Mouse (Mus musculus): Measurements from ENCODE around the gene Lima1. TPM values are rescaled to one million over a fixed set of nuclear protein-coding genes. Genes with fewer than 3 reads are reported as not detected.

The Lima1 gene
- polyA plus RNA-seq, 2 experiments = 76.0 to 81.2 TPM

DNA sequence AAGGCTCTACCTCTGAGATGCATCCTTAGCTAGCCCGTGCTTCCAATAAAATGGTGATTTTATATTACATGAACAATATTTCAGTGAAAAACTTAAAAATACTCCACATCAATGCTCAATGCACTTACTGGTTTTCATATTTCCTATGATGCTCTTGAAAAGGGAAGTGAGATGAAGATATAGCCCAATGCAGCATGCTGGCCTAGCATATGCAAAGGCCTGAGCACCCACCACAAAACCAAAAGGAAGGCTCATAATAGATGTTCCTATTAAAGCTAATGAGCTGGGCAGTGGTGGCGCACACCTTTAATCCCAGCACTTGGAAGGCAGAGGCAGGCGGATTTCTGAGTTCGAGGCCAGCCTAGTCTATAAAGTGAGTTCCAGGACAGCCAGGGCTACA lies 69.6 kb downstream of the Lima1 start:
- peaks cover 26% of the 10 kb centered on the region for H3K4me1 ChIP-seq (ENCODE audit: control insufficient read depth, insufficient read depth, low read length)
- H3K27ac ChIP-seq (replicated peaks; ENCODE audit: low read depth, low read length) = no peak overlapping the region
- peaks cover 45% of the 10 kb centered on the region for H3K36me3 ChIP-seq (ENCODE audit: control insufficient read depth, insufficient read depth, low read length)
- WGBS = 93% methylated on average over 4 of the region's 4 CpGs
- H3K9me3 ChIP-seq (ENCODE audit: control insufficient read depth, low read length) = no peaks in the 10 kb centered on the region
- DNase-seq (ENCODE audit: low spot score) (no peak), ATAC-seq (ENCODE audit: low FRiP score, low read depth) (no peak)
- no peak overlapping the region for H3K4me3 ChIP-seq (replicated peaks; ENCODE audit: low read length)
- no peaks in the 10 kb centered on the region for H3K27me3 ChIP-seq (ENCODE audit: control insufficient read depth, insufficient read depth, low read length)
- no peak overlapping the region for H3K9ac ChIP-seq (ENCODE audit: low read depth, low read length, severe bottlenecking)
- no peak overlapping the region for H3K4me2 ChIP-seq (replicated peaks; ENCODE audit: low read depth, low read length, severe bottlenecking)
- TF ChIP-seq POLR2A (IDR thresholded peaks at IDR 0.05; ENCODE audit: borderline replicate concordance, extremely low read depth, insufficient read depth, insufficient read length) = no peak

DNA sequence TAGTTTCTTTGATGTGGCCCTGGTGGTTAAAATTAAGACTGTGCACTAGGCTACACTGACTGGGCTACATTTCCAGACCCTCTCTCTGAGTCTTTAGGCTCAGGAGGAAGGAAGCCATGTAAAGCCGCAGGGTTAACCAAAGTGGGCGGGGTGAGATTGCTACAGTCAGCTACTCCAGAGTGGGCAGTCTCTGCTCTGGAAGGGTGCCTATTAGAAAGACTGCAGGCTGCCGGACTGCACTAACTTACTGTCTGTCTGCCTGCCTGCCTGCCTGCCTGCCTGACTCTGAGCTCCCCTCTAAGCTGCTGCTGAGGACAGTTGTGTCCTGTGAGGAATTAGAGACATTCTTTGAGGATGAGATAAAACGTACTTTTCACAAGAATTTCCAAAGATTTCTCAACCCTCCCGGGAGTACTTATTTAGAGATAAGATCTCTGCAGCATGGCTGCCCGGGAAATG lies 72.0 kb downstream of the Lima1 start:
- Histone ChIP-seq H3K27me3 (ENCODE audit: control insufficient read depth, insufficient read depth, low read length) (no peaks in the 10 kb centered on the region), H3K4me1 (ENCODE audit: control insufficient read depth, insufficient read depth, low read length) (peaks cover 28% of the 10 kb centered on the region), H3K9me3 (ENCODE audit: control insufficient read depth, low read length) (no peaks in the 10 kb centered on the region), H3K4me2 (replicated peaks; ENCODE audit: low read depth, low read length, severe bottlenecking) (no peak overlapping the region), H3K36me3 (ENCODE audit: control insufficient read depth, insufficient read depth, low read length) (peaks cover 66% of the 10 kb centered on the region), H3K9ac (ENCODE audit: low read depth, low read length, severe bottlenecking) (no peak overlapping the region; the same call in 1 of the 2 replicates), H3K27ac (replicated peaks; ENCODE audit: low read depth, low read length) (peak overlapping the region; percentile 28; the same call in 1 of the 2 replicates), H3K4me3 (replicated peaks; ENCODE audit: low read length) (no peak overlapping the region)
- DNase-seq (ENCODE audit: low spot score) (peak; percentile 77), ATAC-seq (ENCODE audit: low FRiP score, low read depth) (peak; percentile 39)
- WGBS = 11% methylated on average over 6 of the region's 6 CpGs
- no peak for TF ChIP-seq POLR2A (IDR thresholded peaks at IDR 0.05; ENCODE audit: borderline replicate concordance, extremely low read depth, insufficient read depth, insufficient read length)

DNA sequence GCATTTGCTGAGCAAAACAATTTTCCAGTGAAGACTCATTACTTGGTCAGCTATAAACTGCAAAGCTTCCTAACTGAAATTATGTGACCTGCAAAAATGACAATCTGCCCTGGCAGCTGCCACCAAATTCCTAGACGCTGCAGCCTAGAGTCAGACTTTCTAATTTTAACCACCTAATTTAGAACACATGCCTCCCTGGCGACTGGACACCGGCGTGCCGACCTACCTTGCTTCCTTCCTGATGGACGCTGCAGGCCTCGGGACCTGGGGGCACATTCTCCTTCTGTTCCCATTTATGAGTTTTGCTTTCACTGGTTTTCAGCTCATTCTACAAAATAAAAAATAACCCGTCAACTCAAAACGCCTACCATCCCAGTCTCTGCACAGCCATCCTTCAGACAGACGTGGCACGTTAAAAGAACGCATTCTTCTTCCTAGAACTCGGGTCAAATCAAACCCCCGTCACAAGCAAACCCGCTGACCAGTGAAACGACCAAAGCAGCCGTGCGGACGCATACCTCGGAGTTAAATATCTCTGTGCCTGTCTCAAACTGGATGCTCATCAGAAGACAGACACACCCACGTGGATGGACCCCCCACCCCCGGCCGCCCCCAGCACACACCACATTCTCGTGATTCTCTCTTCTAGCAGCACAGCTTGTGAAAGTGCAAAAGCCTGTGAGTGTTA lies 73.2 kb downstream of the Lima1 start:
- no peak for TF ChIP-seq POLR2A (IDR thresholded peaks at IDR 0.05; ENCODE audit: borderline replicate concordance, extremely low read depth, insufficient read depth, insufficient read length)
- Histone ChIP-seq H3K27ac (replicated peaks; ENCODE audit: low read depth, low read length) (peak overlapping the region; percentile 63), H3K4me2 (replicated peaks; ENCODE audit: low read depth, low read length, severe bottlenecking) (peak overlapping the region; percentile 19; the same call in 1 of the 2 replicates), H3K27me3 (ENCODE audit: control insufficient read depth, insufficient read depth, low read length) (no peaks in the 10 kb centered on the region), H3K4me3 (replicated peaks; ENCODE audit: low read length) (no peak overlapping the region), H3K9ac (ENCODE audit: low read depth, low read length, severe bottlenecking) (peak overlapping the region; percentile 12; the same call in 1 of the 2 replicates), H3K4me1 (ENCODE audit: control insufficient read depth, insufficient read depth, low read length) (peaks cover 29% of the 10 kb centered on the region), H3K9me3 (ENCODE audit: control insufficient read depth, low read length) (no peaks in the 10 kb centered on the region), H3K36me3 (ENCODE audit: control insufficient read depth, insufficient read depth, low read length) (peaks cover 63% of the 10 kb centered on the region)
- DNase-seq (ENCODE audit: low spot score) (no peak), ATAC-seq (ENCODE audit: low FRiP score, low read depth) (no peak)
- WGBS = 13% methylated on average over 24 of the region's 24 CpGs

DNA sequence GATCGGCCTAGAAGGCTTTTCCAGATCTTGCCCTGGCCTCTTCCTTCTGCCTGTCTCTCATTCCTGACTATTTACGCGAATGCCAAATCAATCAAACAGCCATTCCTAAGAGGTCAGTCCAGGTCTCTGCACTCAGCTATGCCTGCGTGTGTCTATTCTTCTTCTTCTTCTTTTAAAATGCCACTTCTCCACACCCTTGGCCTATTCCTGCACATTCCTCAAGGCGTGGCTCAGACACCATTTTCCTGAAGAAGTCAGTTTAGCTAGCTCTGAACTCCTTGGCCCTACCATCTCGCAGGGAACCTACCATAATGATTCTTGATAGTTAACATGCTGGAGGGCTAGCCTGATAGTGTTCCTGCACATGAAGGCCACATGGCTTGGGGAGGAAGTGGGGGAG lies 75.5 kb downstream of the Lima1 start:
- Histone ChIP-seq H3K36me3 (ENCODE audit: control insufficient read depth, insufficient read depth, low read length) (peaks cover 54% of the 10 kb centered on the region), H3K27me3 (ENCODE audit: control insufficient read depth, insufficient read depth, low read length) (no peaks in the 10 kb centered on the region), H3K9ac (ENCODE audit: low read depth, low read length, severe bottlenecking) (no peak overlapping the region), H3K9me3 (ENCODE audit: control insufficient read depth, low read length) (no peaks in the 10 kb centered on the region), H3K27ac (replicated peaks; ENCODE audit: low read depth, low read length) (no peak overlapping the region), H3K4me2 (replicated peaks; ENCODE audit: low read depth, low read length, severe bottlenecking) (no peak overlapping the region), H3K4me3 (replicated peaks; ENCODE audit: low read length) (no peak overlapping the region), H3K4me1 (ENCODE audit: control insufficient read depth, insufficient read depth, low read length) (peaks cover 29% of the 10 kb centered on the region)
- WGBS = 75% methylated on average over 6 of the region's 6 CpGs
- ATAC-seq (ENCODE audit: low FRiP score, low read depth) (no peak), DNase-seq (ENCODE audit: low spot score) (no peak)
- TF ChIP-seq POLR2A (IDR thresholded peaks at IDR 0.05; ENCODE audit: borderline replicate concordance, extremely low read depth, insufficient read depth, insufficient read length) = no peak

DNA sequence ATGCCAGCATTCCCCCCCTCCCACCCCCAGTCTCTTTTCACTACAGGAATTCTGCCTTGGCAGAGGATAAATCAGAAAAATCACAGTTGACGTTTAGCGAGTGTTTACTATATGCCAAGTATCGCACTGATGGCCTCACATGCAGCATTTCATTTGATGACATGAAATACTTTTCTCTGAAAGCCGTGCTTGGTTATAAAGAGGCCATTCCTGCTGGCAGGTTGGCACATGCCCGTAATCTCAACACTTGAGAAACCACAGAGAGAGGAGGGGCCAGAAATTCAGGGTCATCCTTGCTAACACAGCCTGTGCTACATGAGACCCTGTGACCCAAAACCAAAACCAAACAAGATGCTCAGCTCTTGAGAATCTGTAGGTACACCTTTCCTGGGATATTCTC lies 77.4 kb downstream of the Lima1 start:
- no peak overlapping the region for H3K4me2 ChIP-seq (replicated peaks; ENCODE audit: low read depth, low read length, severe bottlenecking)
- no peak for DNase-seq (ENCODE audit: low spot score)
- ATAC-seq (ENCODE audit: low FRiP score, low read depth) = no peak
- H3K27me3 ChIP-seq (ENCODE audit: control insufficient read depth, insufficient read depth, low read length) = no peaks in the 10 kb centered on the region
- peaks cover 67% of the 10 kb centered on the region for H3K36me3 ChIP-seq (ENCODE audit: control insufficient read depth, insufficient read depth, low read length)
- WGBS = 51% methylated on average over 5 of the region's 5 CpGs
- 0 out of 2 replicates have a peak overlapping the region, but pooled peaks have one; percentile 8 for H3K27ac ChIP-seq (replicated peaks; ENCODE audit: low read depth, low read length)
- no peak overlapping the region for H3K9ac ChIP-seq (ENCODE audit: low read depth, low read length, severe bottlenecking)
- H3K4me3 ChIP-seq (replicated peaks; ENCODE audit: low read length) = no peak overlapping the region
- H3K4me1 ChIP-seq (ENCODE audit: control insufficient read depth, insufficient read depth, low read length) = peaks cover 21% of the 10 kb centered on the region
- TF ChIP-seq POLR2A (IDR thresholded peaks at IDR 0.05; ENCODE audit: borderline replicate concordance, extremely low read depth, insufficient read depth, insufficient read length) = no peak
- no peaks in the 10 kb centered on the region for H3K9me3 ChIP-seq (ENCODE audit: control insufficient read depth, low read length)
